Mouse (Mus musculus): ENCODE measurements around the gene Hnf1b.

The Hnf1b gene

DNA sequence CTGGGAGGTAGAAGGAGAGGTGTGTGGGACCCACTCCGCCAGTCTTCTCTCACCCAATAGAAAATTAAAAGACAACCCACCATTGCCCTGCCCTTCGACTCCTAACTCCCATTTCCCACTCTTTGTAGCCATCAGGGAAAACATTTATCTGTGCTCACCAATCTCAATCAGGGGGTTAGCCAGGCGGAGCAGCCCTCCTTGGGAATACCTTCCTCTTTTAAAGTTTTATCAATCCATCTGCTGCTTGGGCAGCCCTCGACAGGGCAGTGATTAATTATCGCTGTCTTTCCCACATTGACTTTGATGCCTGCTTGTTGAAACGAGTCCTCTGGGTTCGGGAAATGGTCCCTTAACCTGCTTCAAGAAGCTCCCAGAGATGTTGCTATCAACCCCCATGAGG lies 47.7 kb downstream of the Hnf1b start:
- DNase-seq = no peak

- DNase-seq = no peak
Measured at GRCm38 (mm10) chr11:83902812-83903211, 52.9 kb downstream of the Hnf1b start.

DNA sequence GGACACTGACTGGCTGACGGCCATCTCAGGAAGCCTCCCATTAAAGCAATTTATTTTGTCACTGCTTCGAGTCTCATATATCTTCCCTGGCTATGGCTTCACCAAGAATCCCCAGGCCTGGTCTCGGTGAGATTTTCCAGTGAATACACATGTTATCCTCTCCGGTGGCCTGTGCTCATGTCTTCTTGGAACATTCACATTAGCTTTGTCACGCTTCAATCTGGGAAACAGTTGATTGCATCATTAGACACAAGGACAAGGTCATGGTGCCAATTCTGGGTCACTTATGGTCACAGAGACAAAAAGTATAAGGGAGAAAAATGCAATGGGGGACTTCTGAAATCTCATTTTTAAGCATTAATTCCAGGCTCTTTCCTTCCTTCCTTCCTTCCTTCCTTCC lies 55.9 kb downstream of the Hnf1b start:
- DNase-seq = no peak

- DNase-seq = no peak
Measured at GRCm38 (mm10) chr11:83908376-83908775, 58.5 kb downstream of the Hnf1b start.

DNA sequence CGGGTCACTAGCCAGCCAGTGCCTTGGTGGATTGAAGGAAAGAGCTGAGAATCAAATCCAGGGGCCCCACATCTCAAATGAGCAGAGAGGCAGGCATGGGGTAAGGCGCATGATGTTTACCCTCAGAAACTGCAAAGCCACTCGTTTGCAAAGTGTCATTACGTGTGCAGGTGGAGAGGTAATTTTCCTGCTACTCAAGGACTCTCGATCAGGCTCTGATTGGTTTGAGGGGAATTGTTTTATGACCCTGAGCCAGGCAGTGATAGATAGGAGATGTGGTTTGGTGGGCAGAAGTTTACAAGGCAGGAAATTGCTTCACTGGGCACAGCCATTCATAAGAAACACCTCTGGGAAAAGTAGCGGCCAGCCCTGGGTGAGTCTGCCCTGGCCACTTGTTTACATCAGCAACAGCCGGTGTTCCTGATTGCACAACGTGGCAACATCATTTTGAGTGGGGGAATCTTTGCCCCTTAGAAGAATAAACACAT lies 64.0 kb downstream of the Hnf1b start:
- no peak for DNase-seq

DNA sequence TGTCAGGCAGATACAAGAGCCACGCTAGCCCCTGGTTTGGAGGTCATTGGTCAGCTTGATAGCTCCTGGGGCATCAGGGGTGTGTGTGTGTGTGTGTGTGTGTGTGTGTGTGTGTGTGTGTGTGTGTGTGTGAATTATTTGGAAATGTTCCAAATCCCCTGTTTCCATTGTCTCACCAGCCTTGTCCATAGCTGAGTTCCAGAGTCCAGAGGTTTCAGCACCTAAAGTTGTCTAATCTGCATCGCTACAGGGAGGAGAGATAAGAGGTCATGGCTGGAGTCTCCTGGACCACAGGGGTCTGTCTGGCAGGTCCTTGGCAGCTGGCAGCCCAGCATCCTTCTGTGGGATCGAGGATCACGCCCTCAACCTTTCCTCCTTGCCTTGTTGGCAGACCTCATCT lies 64.6 kb downstream of the Hnf1b start:
- no peak for DNase-seq

DNA sequence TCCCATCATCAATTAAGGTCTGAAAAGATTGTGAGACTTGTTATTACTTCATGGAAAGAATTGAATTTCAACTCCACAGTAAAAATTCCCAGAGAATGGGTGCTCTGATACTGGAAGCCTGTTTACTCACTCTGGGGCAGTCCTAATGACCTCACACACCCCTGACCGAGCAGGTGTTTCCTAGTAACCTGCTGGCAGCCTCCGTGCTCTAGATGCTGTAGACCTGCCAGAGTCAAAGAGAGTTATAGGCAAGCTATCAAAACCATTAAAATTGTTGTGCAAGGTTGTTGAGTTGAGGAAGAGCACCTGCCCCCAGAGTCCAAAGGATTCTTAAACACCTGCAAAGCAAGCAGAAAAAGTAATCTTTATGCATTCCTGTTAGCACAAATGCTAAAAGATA lies 72.7 kb downstream of the Hnf1b start:
- no peak for DNase-seq

- DNase-seq = no peak
Measured at GRCm38 (mm10) chr11:83927097-83927496, 77.2 kb downstream of the Hnf1b start.

DNA sequence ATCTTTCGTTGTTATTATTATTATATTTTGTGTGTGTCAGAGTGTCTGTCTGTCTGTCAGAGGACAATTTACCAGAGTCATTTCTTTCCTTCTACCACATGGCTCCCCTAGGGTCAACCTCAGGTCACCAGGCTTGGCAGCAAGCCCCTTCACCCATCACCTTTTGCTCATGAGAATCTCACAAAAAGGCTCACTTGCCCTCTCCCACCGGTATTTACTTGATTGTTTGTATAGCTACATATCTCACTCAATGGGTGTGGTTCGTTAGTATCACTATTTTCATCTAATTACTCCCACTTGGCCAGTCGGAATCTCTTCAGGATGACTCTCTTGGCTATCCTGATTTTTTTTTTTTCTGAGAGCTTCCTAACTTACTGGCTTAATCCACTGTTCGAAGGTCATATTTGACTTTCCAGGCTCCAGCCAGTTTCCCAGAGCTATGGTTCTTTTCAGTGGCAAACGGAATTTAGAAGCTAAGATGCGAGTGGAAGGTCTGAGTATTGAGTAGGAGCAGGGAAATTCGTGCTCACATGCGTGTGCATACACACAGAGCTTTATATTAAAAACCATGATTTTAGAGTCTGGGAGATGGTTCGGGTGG lies 82.7 kb downstream of the Hnf1b start:
- no peak for DNase-seq

- no peak for DNase-seq
Measured at GRCm38 (mm10) chr11:83933376-83933775, 83.5 kb downstream of the Hnf1b start.

GRCm38 (mm10) chr11:83935986-83936665 lies 86.3 kb downstream of the Hnf1b start:
- peak; percentile 85 for DNase-seq

DNA sequence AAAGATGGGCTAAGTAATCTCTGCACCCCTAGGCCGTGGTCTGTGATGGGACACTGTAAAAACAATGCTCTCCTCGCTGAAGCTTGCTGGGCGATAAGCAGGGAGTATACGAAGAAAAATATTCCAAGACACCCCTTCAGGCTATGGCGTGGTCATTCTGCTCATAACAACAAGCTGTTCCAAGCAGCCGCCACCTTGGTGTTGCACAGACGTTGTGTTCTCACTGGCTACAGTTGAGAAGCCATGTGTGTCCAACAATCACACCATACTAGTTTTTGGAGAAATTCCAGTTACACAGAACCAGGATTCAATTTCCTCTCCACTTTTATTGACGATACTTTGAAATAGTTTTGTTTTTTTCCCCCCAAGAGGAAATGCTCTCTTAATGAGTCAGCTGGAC lies 88.7 kb downstream of the Hnf1b start:
- no peak for DNase-seq

DNA sequence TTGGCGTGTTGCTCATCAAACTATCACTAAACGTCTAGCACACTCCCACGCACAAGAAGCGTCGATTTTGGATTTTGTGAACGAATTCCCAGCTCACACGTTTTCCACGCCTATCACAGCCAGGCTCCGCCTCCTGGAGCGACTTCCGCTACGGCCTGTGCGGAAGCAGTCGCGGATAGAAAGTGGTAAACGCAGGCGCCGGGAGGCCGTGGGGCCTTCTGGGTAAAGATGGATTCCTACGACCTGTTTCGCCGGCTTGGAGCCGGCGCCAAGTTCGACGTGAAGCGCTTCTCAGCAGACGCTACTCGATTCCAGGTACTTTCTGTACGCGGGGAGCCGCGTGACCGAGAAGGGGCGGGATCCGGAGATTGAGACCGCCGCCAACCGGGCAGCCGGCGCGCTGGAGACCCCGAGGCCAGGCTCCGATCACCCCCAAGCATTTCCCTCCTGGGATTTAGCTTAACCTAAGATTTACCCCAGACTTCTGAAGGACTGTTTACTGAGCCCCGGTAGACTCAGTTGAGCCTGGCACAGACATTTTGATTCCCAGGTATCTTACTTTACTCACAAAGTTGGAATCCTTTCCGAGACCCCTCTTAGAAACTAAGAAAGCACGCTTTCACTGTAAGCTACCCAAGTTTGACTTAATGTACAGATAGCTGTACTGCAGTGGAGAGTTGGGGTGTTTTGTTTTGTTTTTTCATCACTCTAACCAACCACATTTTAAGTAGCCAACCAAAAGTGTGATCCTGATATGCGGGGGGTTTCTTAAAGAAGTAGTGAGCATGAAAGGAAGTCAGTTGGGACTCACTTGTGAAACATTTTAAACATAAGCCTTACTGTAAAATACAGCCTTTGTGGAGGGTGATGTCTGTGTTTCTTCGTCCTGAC lies 92.3 kb downstream of the Hnf1b start, which contains the start of gene Ddx52:
Gene Ddx52, plus strand, starts transcription at position 113 of the 891 bp plus-strand sequence.
- peak; percentile 94 for DNase-seq

All from lung, postnatal 10 days (tissue).